Mouse (Mus musculus) megakaryocyte, embryonic 14.5 days (primary cell): ENCODE results near the gene Ogfod2.

Experiments
- FLI1 ChIP-seq: IDR thresholded peaks from 2 replicates; pipeline ENCODE4 v1.6.1; 2012; ENCODE audit warnings: low read length, inconsistent platforms, mixed read lengths
- GATA1 ChIP-seq: IDR thresholded peaks from 3 replicates; pipeline ENCODE4 v1.6.1; 2012; ENCODE audit warnings: mixed read lengths, low read length, inconsistent platforms, borderline replicate concordance

DNA sequence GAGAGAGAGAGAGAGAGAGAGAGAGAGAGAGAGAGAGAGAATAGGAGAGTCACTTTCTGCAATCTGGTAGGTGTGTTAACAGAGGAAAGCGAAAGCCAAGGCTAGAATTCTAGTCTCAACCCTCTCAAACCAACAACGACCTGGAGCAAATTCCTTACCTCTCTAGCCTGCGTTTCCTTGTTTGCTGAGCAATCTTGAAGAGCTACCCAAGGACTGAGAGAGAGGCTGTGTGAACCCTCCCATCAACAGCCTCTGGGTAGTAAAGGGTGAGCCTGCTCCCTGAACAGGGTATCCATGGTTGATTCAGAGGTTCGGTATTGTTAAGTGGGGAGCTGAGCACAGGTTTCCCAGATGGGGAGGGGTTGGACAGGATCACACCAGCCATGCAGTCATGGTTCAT lies 40.6 kb downstream of the Ogfod2 start:
- TF ChIP-seq GATA1 (no peak), FLI1 (no peak)
